Mouse (Mus musculus): ENCODE measurements at regions not wholly inside any gene's neighbourhood (a gene's known extent, or its start where the extent isn't known, plus 50 kb on each side); places are given as distances from the start of the nearest gene placed in this dataset.

GRCm38 (mm10) chr5:68361581-68362211 lies 330.1 kb downstream of the Grxcr1 start:
- H3K27ac ChIP-seq (replicated peaks; ENCODE audit: low read depth, low read length), result no peak overlapping the region
- no peak; the same call in 1 of the 2 replicates for ATAC-seq (replicated peaks; ENCODE audit: insufficient number of reproducible peaks, low FRiP score, low TSS enrichment, low read depth)
- whole genome bisulfite sequencing, result 77% methylated on average over 3 of the region's 3 CpGs
- no peak overlapping the region for H3K9ac ChIP-seq (replicated peaks; ENCODE audit: low read length)
- no peaks in the 10 kb centered on the region for H3K4me1 ChIP-seq (ENCODE audit: control insufficient read depth, insufficient read depth, low read length)
- no peak overlapping the region for H3K4me3 ChIP-seq (ENCODE audit: low read depth, low read length)
- H3K36me3 ChIP-seq (replicated peaks; ENCODE audit: control insufficient read depth, insufficient read depth, low read depth, low read length), result no peaks in the 10 kb centered on the region
- no peaks in the 10 kb centered on the region for H3K9me3 ChIP-seq (replicated peaks; ENCODE audit: control insufficient read depth, low read length)
- no peak overlapping the region for H3K4me2 ChIP-seq (ENCODE audit: low read depth, low read length)
- DNase-seq (ENCODE audit: low spot score), result no peak
- no peaks in the 10 kb centered on the region for H3K27me3 ChIP-seq (ENCODE audit: control insufficient read depth, insufficient read depth, low read length)

GRCm38 (mm10) chr5:68373082-68373481 lies 341.4 kb downstream of the Grxcr1 start:
- DNase-seq (ENCODE audit: low spot score) (no peak), ATAC-seq (replicated peaks; ENCODE audit: insufficient number of reproducible peaks, low FRiP score, low TSS enrichment, low read depth) (no peak)
- H3K9me3 ChIP-seq (replicated peaks; ENCODE audit: control insufficient read depth, low read length), result no peaks in the 10 kb centered on the region
- H3K27me3 ChIP-seq (ENCODE audit: control insufficient read depth, insufficient read depth, low read length), result no peaks in the 10 kb centered on the region
- H3K36me3 ChIP-seq (replicated peaks; ENCODE audit: control insufficient read depth, insufficient read depth, low read depth, low read length), result no peaks in the 10 kb centered on the region
- H3K4me3 ChIP-seq (ENCODE audit: low read depth, low read length), result no peak overlapping the region
- 86% methylated on average over 2 of the region's 2 CpGs for WGBS
- H3K4me1 ChIP-seq (ENCODE audit: control insufficient read depth, insufficient read depth, low read length), result no peaks in the 10 kb centered on the region
- no peak overlapping the region for H3K27ac ChIP-seq (replicated peaks; ENCODE audit: low read depth, low read length)
- no peak overlapping the region for H3K4me2 ChIP-seq (ENCODE audit: low read depth, low read length)
- H3K9ac ChIP-seq (replicated peaks; ENCODE audit: low read length), result no peak overlapping the region
